Mouse (Mus musculus): Measurements from ENCODE around the gene Wdr76. TPM values are rescaled to one million over a fixed set of nuclear protein-coding genes. Genes with fewer than 3 reads are reported as not detected.
A peak's percentile ranks its signal among the peaks of the same experiment; 100 is the strongest.

The Wdr76 gene
- polyA plus RNA-seq, 1 experiment from 2014 or later: 8.8 TPM

DNA sequence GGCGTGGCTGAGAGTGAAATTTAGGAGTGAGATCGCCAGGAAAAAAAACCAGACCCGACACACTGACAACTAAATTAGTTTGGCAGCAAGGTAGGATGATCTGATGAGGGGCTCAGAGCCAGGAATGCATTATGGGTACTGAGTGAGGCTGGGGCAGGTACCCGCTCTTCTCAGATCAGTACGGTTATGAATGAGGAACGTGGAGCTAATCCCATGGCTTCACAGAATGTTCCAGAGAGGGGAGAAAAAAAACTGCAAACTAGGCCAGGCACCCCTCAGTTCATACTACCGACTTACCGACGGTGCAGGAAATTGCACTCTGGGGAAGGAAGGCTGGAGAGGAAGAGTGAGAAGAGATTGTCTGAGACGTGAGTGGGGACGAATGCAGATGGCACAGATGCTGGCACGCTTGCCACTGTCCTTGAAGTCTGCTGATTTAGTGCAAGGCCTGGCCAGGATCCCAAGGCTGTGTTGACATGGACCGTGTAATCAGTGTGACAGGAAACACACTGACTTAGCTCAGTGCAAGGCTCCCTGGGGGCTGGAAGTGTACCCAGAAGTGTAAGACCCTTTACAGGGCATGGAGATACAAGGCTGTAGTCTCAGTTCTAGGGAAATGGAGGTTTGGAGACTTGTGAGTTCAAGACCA is 77.1 kb downstream of the Wdr76 start:
- 51% methylated on average over 13 of the region's 13 CpGs for WGBS

DNA sequence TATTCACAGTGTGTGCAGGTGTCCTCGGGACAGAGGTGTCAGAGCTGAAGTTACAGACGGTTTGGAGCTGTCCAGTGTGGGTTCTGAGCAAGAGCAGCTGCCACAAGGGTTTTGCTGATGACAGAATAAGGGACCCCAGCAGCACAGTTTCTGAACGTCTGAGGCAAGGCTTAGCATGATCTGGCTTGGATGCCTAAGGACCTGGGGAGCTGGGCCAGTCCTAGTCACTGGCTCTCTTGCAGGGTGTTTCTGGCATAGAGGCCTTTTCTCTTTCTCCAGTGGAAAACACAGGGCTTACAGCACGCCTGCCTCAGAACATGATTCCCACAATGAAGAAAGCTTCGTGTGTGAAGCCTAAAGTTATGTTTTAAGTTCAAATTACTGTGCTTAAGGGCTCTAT is 78.2 kb downstream of the Wdr76 start:
- H3K9ac ChIP-seq: no peak overlapping the region
- 0 out of 2 replicates have a peak, but pooled peaks cover 3% of the 10 kb centered on the region for H3K27me3 ChIP-seq
- peaks cover 30% of the 10 kb centered on the region for H3K4me1 ChIP-seq
- no peak overlapping the region for H3K4me3 ChIP-seq
- no peak overlapping the region for H3K4me2 ChIP-seq
- no peak overlapping the region for H3K27ac ChIP-seq
- H3K36me3 ChIP-seq: no peaks in the 10 kb centered on the region
- WGBS: 42% methylated on average over 5 of the region's 5 CpGs
- ATAC-seq (ENCODE audit: borderline replicate concordance, extremely low read depth, low FRiP score, low TSS enrichment): no peak
- H3K9me3 ChIP-seq: no peaks in the 10 kb centered on the region

More for the DNA sequence above, 77.1 kb downstream of the Wdr76 start:
- H3K4me3 ChIP-seq: no peak overlapping the region
- peak overlapping the region; percentile 64 for H3K27ac ChIP-seq
- H3K4me2 ChIP-seq: no peak overlapping the region
- H3K27me3 ChIP-seq: no peaks in the 10 kb centered on the region
- H3K9ac ChIP-seq: no peak overlapping the region
- no peaks in the 10 kb centered on the region for H3K9me3 ChIP-seq
- peak; percentile 81 for ATAC-seq (ENCODE audit: borderline replicate concordance, extremely low read depth, low FRiP score, low TSS enrichment)
- H3K4me1 ChIP-seq: peaks cover 25% of the 10 kb centered on the region
- H3K36me3 ChIP-seq: no peaks in the 10 kb centered on the region

DNA sequence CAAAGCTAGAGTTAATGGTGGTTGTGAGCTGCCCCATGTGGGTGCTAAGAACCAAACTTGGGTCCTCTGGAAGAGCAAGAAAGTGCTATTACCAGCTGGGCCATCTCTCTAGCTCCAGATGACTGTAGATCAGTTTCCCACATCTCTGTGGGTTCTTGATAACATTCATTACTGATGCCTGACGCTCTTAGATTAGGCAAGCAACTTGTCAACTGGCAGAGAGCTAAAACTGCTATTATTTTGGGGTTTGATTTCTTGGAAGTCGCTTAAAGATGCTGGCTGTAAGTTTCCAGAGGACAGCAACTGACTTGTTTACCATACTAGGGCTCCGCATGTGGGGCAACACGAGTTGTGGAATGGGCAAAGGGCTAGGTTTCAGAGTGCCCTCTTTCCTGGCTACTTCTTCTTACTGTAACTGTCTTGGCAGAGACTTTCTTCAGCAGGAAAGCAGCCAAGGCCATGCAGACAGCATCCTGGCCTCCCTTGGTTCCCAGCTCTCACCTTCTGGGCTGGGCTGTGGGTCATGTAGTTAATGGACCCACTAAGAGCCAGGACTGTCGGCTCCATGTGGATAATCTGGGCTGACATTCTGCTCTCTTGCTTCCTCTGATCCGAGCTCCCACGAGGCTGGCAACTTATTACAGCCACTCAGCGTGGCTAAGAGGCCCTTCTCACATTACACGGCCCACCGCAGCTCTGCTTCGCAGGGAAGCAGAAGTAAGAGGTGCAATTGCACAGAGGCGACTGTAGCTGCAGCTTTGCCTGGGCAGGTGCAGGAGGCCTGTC is 81.2 kb downstream of the Wdr76 start:
- Histone ChIP-seq H3K27me3 (0 out of 2 replicates have a peak, but pooled peaks cover 3% of the 10 kb centered on the region), H3K4me3 (no peak overlapping the region), H3K27ac (0 out of 2 replicates have a peak overlapping the region, but pooled peaks have one; percentile 1), H3K9ac (no peak overlapping the region), H3K4me1 (peaks cover 28% of the 10 kb centered on the region), H3K9me3 (no peaks in the 10 kb centered on the region), H3K4me2 (no peak overlapping the region), H3K36me3 (no peaks in the 10 kb centered on the region)
- peak; percentile 29; the same call in 1 of the 2 replicates for ATAC-seq (ENCODE audit: borderline replicate concordance, extremely low read depth, low FRiP score, low TSS enrichment)
- WGBS: 23% methylated on average over 12 of the region's 12 CpGs

DNA sequence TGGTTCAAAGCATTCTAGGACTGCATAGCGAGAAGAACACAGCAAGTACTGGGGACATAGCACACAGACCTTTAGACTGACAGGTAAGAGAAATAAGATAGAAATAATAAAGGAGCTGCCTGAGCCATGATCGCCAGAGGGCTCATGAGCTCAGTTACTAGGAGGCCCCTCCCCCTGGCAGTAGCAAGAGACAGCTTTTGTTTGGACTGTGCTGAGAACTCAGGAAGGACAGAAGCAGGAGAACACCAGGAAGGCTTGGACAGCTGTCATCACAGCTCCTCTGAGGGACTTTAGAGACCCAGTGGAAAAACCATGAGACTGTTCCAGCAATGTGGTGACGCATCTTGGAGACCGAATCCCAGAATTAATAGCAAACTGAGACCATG is 81.8 kb downstream of the Wdr76 start:
- H3K4me1 ChIP-seq: peaks cover 22% of the 10 kb centered on the region
- 0 out of 2 replicates have a peak, but pooled peaks cover 3% of the 10 kb centered on the region for H3K27me3 ChIP-seq
- no peak overlapping the region for H3K9ac ChIP-seq
- 0 out of 2 replicates have a peak overlapping the region, but pooled peaks have one; percentile 1 for H3K27ac ChIP-seq
- 0 out of 2 replicates have a peak, but pooled peaks have one; percentile 27 for ATAC-seq (ENCODE audit: borderline replicate concordance, extremely low read depth, low FRiP score, low TSS enrichment)
- WGBS: 33% methylated on average over 4 of the region's 4 CpGs
- H3K4me3 ChIP-seq: no peak overlapping the region
- H3K4me2 ChIP-seq: no peak overlapping the region
- no peaks in the 10 kb centered on the region for H3K9me3 ChIP-seq
- no peaks in the 10 kb centered on the region for H3K36me3 ChIP-seq

DNA sequence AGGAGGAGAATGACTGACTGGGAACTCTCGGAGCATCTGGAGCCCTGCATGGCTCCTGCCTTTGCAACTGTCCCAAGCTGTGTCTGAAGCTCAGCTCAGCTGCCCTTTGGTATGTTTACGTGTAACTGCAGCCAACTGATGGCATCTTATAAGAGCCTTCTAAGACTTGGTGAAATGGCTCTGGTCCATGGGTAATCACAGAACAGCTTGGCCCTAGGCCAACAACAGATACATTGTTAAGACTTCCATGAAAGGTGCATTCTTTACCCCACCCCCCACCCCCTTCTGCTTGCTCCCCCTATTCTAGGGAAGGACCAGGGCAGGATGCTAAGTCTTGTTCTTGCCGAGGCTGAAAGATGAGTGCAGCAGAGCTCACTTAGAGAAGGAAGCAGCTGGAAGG is 87.6 kb downstream of the Wdr76 start:
- H3K27ac ChIP-seq: peak overlapping the region; percentile 38
- H3K4me1 ChIP-seq: peaks cover 15% of the 10 kb centered on the region
- ATAC-seq (ENCODE audit: borderline replicate concordance, extremely low read depth, low FRiP score, low TSS enrichment): no peak
- no peaks in the 10 kb centered on the region for H3K9me3 ChIP-seq
- WGBS: 25% methylated on average over 3 of the region's 3 CpGs
- no peak overlapping the region for H3K9ac ChIP-seq
- H3K4me3 ChIP-seq: no peak overlapping the region
- H3K4me2 ChIP-seq: no peak overlapping the region
- H3K36me3 ChIP-seq: no peaks in the 10 kb centered on the region
- H3K27me3 ChIP-seq: 0 out of 2 replicates have a peak, but pooled peaks cover 2% of the 10 kb centered on the region

Other genes with a start within 250 kb of the Wdr76 start
- gene Trp53bp1, start 235.3 kb upstream of the Wdr76 start, polyA plus RNA-seq (2015; fragmentation: Nextera tagmentation; extraction: Ambion mirVana): 61.6 and 66.8 TPM in 2 replicates
- 3.5 TPM in 2 replicates for gene Map1a, start 217.1 kb upstream of the Wdr76 start, polyA plus RNA-seq (2015; fragmentation: Nextera tagmentation; extraction: Ambion mirVana)
- gene Ppip5k1, start 151.3 kb upstream of the Wdr76 start, polyA plus RNA-seq (2015; fragmentation: Nextera tagmentation; extraction: Ambion mirVana): 10.0 and 12.3 TPM in 2 replicates
- 2.8 and 3.6 TPM in 2 replicates for gene Ckmt1, start 149.0 kb upstream of the Wdr76 start, polyA plus RNA-seq (2015; fragmentation: Nextera tagmentation; extraction: Ambion mirVana)
- gene Strc, start 119.6 kb upstream of the Wdr76 start, polyA plus RNA-seq (2015; fragmentation: Nextera tagmentation; extraction: Ambion mirVana): not detected in 2 replicates
- 874 and 889 TPM in 2 replicates for gene Pdia3, start 92.9 kb upstream of the Wdr76 start, polyA plus RNA-seq (2015; fragmentation: Nextera tagmentation; extraction: Ambion mirVana)
- 1.3 and 2.3 TPM in 2 replicates for gene Catsper2, start 92.9 kb upstream of the Wdr76 start, polyA plus RNA-seq (2015; fragmentation: Nextera tagmentation; extraction: Ambion mirVana)
- 10.0 and 10.1 TPM in 2 replicates for gene Ell3, start 62.4 kb upstream of the Wdr76 start, polyA plus RNA-seq (2015; fragmentation: Nextera tagmentation; extraction: Ambion mirVana)
- 430 and 452 TPM in 2 replicates for gene Serf2, start 57.5 kb upstream of the Wdr76 start, polyA plus RNA-seq (2015; fragmentation: Nextera tagmentation; extraction: Ambion mirVana)
- gene Hypk, start 53.4 kb upstream of the Wdr76 start, polyA plus RNA-seq (2015; fragmentation: Nextera tagmentation; extraction: Ambion mirVana): 97.0 and 99.5 TPM in 2 replicates
- 0.07 and 0.20 TPM in 2 replicates for gene Serinc4, start 49.9 kb upstream of the Wdr76 start, polyA plus RNA-seq (2015; fragmentation: Nextera tagmentation; extraction: Ambion mirVana)
- gene Mfap1b, start 32.7 kb upstream of the Wdr76 start, polyA plus RNA-seq (2015; fragmentation: Nextera tagmentation; extraction: Ambion mirVana): 45.7 and 51.1 TPM in 2 replicates
- gene Mfap1a, start 58 bp upstream of the Wdr76 start, polyA plus RNA-seq (2015; fragmentation: Nextera tagmentation; extraction: Ambion mirVana): 28.0 and 31.8 TPM in 2 replicates

Measured in lung, embryonic 15.5 days (tissue).